Mouse (Mus musculus): ENCODE data around the gene Atp8a1. TPM values are rescaled to one million over a fixed set of nuclear protein-coding genes. Genes with fewer than 3 reads are reported as not detected.
A peak's percentile ranks its signal among the peaks of the same experiment; 100 is the strongest.

Atp8a1 gene
- total RNA-seq, 2 experiments from 2014 or later, result 244 to 267 TPM

DNA sequence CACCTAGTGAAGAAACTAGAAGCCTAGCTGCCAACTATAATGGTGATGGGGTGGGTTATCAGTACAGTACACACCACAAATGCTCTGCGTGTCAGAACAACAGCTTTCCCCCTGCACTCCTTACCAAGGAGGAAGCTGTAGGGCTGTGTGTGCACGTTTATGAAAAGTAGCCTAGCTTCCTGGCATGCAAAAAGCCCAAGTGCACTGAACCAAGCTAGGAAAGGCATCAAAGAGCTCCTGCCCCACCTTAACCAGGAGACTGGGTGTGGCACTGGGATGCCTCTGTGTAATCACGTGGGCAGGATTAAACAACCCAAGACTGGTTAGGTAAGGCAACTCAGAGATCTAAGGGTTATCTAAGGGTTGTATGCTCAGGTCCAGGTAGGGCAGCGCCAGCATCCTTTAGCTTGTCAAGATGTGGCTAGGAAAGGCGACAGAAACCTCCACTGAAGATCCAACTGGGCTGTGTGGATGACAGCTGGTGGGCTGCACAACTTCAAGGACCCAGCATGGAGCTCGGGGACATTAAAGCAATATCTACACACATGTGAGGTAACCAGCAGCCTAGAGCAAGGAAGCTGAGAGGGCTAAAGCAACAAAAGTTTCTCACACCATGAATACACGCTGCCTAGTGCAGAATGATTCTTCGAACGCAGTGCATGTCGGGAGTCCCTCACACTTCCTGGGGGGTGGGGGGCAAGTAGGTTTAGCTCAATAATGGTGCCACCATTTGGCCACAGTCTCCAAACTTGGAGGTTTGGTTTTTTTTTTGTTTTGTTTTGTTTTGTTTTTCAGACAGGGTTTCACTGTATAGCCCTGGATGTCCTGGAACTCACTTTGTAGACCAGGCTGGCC, 15.7 kb downstream of the Atp8a1 start:
- peak; percentile 72 for ATAC-seq (replicated peaks; ENCODE audit: low FRiP score, poor library complexity, severe bottlenecking)

DNA sequence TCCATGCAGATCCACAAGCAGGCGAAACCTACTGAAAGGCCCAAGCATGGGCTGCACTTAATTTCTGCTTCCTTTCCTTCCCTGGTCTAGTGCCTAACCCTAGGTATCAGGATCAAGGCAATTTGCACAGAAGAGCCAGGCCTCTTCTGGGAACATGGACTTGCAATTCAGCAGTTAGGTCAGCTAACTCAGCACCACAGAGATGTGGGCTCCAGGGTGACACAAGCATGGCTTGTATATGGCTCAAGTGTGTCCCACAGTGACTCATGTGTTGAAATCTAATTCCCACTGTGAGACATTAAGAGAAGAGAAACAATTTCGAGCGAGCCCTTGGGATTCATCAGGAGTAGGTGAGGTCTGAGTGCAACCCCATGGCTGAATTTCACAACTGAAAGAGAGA, 18.9 kb downstream of the Atp8a1 start:
- ATAC-seq (replicated peaks; ENCODE audit: low FRiP score, poor library complexity, severe bottlenecking), result no peak

DNA sequence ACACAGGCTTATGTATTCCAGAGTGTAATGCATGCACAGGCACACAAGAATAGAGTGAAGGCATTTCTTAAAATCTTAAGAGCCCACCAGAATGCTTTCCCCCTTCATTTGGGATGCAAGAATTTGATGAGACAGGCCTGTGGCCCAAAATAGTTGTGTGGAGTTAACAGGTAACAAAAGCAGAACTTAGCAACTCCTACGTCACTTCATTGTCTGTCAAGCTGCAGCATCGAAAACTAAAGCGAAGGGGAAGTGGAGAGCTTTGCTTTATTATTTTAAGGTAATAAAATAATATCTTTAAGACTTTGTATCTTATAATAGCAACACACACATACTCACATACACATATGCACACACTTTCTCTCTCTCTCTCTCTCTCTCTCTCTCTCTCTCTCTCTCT, 20.3 kb downstream of the Atp8a1 start:
- no peak for ATAC-seq (replicated peaks; ENCODE audit: low FRiP score, poor library complexity, severe bottlenecking)

DNA sequence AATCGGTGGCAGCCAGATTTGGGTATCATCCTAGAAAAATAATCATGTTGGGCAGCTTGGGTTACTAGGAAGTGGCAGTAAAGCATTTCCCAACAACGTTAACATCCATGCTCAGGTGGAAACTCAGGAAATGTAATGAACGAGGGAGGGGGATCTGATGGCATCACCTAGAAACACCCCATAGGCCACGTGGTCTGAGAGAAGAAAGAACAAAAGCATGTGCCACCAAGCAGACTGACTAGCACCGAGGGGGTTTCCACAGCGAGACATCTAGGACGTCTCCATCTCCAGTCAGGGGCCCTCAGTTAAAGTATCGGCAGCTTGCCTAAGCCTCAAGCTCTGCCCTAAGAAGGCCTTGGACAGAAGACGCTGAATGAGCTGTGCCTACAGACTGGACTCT, 21.0 kb downstream of the Atp8a1 start:
- no peak for ATAC-seq (replicated peaks; ENCODE audit: low FRiP score, poor library complexity, severe bottlenecking)

DNA sequence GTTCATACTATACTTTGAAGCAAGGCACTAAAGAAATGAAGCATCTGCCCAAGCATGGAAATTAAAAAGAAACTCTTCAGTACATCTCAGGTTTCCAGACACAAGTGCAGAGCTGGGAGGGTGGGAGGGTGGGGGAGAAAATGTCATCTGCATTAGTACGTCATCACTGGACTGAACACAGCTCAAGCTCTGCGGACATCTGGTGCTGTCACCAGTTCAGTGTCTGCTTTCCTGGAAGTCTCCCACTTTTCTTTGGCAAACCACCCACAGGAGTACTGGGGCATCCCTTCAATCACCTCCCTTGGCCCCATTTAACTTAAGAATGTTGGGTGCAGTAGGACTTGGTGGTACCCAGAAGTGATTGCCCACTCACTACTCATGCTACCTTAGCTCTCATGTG, 22.6 kb downstream of the Atp8a1 start:
- no peak for ATAC-seq (replicated peaks; ENCODE audit: low FRiP score, poor library complexity, severe bottlenecking)

DNA sequence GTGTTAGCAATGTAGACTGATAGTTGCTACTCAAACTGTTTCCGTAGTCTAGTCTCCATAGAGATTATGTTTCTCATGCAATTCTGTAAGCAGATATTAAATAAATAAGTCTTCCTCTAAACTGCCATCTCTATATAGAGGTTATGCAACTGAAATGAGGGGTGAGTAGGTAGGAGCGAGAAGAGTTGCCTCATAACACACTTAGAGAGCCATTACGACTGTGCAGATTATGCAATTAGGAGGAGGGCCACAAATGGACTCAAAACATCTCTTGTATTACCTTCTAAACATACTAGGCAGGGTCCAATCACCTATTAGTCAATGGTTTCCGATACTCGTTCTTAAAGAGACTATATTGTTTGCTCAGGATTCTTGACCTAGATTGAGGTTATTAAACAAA, 23.5 kb downstream of the Atp8a1 start:
- ATAC-seq (replicated peaks; ENCODE audit: low FRiP score, poor library complexity, severe bottlenecking), result no peak

DNA sequence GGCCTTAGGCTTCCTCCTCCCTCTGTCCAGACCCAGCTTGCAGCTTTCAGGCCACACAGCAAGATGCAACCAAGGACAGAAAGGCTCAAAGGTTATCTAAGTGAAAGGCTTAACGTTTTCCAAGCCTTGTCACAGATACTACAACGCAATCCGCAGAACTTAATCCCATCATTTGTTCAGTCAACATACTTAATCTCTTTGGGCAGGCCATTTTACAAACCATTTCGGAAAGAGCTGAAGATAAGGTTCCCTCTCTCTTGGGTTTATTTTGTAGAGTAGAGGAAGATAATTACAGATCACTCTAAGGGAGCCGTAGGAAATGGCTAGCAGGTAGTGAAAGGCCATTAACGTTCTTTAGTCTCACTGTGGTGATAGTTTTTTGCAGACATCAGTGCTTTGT, 24.6 kb downstream of the Atp8a1 start:
- peak; percentile 32; the same call in 1 of the 2 replicates for ATAC-seq (replicated peaks; ENCODE audit: low FRiP score, poor library complexity, severe bottlenecking)

DNA sequence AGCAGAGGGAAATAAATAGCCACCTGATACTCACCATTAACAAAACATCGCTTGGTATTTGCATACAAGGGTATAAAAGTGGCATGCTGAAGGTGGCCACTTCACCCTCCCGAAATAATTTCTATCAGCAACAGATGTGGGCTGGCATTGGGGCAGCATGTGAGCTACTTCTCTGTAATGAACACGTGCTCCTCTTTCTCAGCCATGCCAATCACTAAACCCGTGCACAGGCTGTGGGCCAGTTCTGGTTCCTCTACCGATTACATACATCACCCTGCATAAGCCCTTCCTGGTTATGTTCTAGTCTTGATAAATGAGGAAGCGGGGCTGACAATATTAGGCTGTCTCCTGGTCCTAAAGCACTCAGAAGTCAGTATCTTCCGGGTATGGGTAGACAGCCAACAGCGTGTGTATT, 25.2 kb downstream of the Atp8a1 start:
- ATAC-seq (replicated peaks; ENCODE audit: low FRiP score, poor library complexity, severe bottlenecking), result peak; percentile 50

DNA sequence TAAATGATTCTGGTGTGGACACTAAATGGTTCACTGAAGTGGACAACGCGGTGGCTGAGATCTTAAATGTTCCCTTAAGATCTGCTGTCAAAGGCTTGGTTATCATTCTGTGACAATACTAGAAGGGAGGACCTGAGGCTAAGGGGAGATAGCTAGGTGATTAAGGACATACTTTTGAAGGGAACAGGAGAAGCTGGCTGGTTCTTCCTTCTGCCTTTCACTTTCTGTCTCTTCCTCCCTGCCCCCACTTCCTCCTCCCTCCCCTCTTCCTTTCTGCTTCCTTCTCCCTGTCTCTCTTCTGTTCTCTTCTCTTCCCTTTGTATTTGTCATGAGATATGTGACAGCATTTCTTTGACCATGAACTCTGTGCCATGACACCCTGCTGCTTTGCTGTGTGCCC, 26.0 kb downstream of the Atp8a1 start:
- 0 out of 2 replicates have a peak, but pooled peaks have one; percentile 15 for ATAC-seq (replicated peaks; ENCODE audit: low FRiP score, poor library complexity, severe bottlenecking)

DNA sequence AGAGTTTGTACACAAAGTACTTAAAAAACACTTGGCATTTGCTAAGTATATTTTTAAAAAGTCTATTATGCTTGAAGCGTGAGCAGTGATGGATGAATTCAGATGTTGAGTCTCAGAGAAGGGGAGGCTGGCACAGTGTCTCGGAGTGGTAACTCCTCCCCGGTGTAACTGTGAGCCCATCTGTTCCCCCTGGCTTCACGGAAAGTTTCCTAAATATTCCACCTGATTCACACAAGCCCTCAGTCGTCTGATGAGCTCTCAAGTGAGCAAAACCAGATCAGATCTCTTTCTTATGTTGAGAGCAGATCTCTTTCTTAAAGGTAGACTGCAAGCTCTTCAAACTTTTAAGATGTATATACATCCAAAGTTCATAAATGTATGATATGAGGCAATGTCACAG, 27.8 kb downstream of the Atp8a1 start:
- no peak for ATAC-seq (replicated peaks; ENCODE audit: low FRiP score, poor library complexity, severe bottlenecking)

DNA sequence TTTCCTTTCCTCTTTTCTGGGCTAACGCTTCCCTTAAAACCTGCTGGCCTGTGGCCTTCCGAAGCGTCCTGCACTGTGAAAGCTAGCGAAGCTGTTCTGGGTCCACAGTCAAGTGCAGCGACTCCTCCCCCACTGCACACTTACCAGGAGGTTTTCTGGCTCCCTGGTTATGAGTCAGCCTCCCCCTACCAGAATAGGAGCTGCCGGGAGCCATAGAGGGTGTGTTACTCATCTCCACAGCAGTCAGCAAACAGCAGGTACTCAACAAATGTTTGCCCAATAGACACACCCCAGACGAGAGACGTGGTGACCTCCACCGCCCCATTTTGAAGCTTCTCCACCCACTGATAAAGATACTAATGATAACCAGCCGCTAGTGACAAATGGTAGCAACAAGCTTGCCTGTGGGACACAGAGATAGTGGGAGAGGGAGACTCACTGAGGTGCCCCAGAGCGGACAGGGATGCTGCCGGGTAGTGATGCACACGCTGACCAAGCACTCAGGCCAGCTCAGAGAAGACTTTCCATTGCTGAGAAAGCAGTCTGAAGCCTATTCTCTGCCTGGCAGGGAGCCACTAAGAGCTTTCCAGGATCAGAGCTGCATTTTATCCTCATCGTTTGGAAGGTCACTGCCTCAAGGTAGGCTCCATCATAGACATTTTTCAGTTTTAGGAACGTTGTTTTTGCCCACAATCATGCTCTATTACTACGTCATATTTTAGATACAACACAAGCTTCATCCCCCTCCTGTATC, 31.5 kb downstream of the Atp8a1 start:
- peak; percentile 81 for ATAC-seq (replicated peaks; ENCODE audit: low FRiP score, poor library complexity, severe bottlenecking)

DNA sequence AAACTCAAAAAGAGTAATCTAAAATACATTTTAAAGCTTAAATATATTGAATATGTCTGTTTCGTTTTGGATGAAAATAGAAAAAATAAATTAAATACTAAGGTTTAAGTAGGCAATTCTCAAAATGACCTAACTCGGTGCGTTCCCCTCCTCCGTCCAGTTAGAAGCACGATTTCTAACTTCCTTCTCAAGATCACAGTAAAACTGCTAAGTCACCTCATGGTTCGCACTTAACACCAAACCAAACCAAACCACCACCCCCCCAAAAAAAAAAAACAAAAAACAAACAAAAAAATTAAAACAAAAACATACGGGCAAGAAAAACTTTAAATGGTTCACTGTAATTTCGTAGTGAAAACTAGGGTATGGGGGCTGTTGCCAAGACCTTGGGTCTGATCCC, 32.2 kb downstream of the Atp8a1 start:
- peak; percentile 56 for ATAC-seq (replicated peaks; ENCODE audit: low FRiP score, poor library complexity, severe bottlenecking)

DNA sequence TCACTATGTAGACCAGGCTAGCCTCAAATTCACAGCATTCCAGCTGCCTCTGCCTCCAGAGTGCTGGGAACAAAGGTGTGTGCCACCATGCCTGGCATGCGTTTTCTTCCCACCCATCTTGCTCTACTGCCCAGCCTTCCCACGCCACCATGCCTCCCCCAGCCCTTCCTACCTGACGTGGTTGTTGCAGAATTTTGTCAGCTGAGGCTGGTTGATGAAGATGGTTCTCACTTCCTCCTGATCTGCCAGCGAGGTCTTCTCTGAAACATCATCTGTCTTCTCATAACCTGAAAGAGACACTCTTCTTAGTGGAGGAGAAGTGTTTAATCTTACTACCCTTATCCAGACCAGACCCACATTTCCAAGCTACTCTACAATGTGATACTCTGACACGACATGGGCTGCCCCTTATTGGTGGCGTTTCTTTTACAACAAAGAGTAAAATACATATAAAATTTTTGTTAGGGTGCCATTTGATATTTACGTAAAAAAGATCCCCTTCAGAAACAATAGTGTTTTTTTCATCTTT, 32.7 kb downstream of the Atp8a1 start:
- ATAC-seq (replicated peaks; ENCODE audit: low FRiP score, poor library complexity, severe bottlenecking), result 0 out of 2 replicates have a peak, but pooled peaks have one; percentile 35

DNA sequence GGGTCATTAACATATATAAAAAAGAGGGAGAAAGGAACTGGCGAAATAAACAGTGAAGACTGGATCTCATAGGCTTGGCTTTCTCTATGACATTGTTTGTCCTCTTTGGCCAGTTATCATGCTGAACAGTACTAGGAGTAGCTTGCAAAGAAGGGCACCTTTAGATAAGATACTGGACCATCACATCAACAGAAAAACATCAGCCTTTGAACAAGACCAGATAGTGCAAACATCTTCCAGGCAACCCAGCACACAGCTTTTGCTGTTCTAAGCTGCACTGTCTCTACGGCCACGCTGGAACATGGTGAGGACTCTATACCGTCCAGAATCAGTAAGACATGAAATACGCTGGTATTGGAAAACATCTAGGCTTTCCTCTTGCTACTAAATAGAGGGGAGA, 33.9 kb downstream of the Atp8a1 start:
- ATAC-seq (replicated peaks; ENCODE audit: low FRiP score, poor library complexity, severe bottlenecking), result 0 out of 2 replicates have a peak, but pooled peaks have one; percentile 10

DNA sequence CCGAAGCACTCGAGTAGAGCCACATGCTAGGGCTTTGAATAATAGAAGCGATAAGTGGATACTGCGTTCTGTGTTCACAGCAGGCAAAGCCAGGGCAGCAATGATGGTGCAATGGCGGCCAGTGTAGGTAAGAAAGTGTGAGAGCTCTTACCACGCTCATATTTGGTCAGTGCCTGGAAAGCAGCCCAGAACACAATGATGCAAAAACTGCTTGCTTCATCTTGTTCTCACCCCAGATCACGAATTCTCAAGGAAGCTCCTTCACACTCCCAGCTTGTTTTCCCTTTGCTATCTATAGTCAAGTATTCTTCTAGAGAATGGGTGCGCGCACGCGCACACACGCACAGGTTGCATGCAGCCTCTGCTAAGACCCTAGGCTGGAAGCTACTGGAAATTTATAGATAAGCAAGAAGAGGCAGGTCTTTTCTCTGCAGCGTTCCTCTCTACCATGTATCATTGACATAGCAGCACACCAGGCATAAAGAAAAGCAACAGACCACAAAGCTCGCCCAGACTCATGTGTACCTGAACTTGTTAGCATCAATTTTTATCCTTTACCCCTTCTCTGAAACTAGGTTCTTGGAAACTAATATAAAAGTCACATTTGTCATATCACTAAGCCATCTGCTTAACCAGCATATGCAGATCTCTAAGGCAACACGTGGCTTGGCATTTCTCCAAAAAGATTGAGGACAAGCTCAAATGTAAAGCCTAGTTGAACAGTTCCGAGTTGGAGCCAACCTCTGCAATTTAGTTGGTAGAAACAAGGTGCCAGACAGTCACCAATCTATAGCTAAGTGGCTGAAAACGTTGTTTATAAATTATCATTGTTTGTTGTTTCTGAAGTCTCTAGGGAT, 44.8 kb downstream of the Atp8a1 start:
- 0 out of 2 replicates have a peak, but pooled peaks have one; percentile 28 for ATAC-seq (replicated peaks; ENCODE audit: low FRiP score, poor library complexity, severe bottlenecking)

DNA sequence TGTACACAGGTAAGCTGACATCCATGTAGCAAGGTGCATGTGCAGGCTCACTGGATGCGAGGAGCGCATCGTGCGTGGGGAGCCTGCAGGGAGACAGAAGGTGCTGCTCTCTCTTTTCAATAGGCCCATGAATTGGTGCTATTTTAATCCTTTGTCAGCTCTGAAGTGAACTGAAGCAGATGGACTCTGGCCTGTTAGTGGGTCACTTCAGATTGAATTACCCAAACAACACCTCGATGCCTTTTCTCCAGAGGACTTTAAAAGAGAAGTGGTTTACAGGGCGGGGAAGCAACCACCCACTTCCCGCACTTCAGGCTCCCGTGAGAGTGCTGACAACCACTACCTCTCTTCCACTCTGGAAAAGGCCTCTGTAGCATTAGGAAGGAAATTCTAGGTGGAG, 46.4 kb downstream of the Atp8a1 start:
- ATAC-seq (replicated peaks; ENCODE audit: low FRiP score, poor library complexity, severe bottlenecking), result no peak

DNA sequence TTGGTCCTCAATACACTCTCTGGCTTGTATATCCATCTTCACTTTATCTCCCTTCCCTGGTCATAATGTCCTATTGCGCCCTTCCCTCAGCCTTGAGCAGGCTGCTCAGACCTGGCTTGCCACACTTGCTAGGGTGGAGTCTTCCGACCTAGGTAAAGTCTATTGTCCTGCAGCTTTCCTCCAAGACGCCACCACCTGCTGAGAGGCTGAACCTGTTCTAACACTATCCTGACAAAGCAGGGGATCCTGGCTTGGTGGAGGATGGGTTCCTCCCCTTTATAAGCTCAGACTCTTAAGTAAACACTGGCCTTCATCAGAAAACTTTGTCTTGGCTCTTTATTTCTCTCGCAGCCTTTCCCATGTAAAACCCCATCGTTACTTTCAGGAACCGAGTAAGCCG, 47.4 kb downstream of the Atp8a1 start:
- no peak for ATAC-seq (replicated peaks; ENCODE audit: low FRiP score, poor library complexity, severe bottlenecking)

DNA sequence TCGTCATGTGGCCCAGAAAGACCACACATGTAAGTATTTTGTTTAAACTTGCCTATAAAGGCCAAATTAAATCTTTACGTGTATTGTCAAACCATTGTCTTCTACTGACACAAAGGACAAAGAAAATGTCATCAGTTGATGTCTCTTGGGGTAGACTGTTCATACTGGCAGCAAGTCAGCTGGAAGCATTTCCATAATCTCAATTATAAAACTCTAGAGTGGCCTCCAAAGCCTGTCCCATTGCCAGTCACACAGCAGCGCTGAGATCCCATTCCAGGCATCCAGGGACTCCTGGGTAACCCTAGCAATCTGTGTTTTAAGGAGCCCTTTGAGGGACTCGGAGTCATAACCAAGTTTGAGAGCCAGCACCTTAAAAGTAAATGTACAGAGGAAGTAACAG, 48.9 kb downstream of the Atp8a1 start:
- no peak for ATAC-seq (replicated peaks; ENCODE audit: low FRiP score, poor library complexity, severe bottlenecking)

DNA sequence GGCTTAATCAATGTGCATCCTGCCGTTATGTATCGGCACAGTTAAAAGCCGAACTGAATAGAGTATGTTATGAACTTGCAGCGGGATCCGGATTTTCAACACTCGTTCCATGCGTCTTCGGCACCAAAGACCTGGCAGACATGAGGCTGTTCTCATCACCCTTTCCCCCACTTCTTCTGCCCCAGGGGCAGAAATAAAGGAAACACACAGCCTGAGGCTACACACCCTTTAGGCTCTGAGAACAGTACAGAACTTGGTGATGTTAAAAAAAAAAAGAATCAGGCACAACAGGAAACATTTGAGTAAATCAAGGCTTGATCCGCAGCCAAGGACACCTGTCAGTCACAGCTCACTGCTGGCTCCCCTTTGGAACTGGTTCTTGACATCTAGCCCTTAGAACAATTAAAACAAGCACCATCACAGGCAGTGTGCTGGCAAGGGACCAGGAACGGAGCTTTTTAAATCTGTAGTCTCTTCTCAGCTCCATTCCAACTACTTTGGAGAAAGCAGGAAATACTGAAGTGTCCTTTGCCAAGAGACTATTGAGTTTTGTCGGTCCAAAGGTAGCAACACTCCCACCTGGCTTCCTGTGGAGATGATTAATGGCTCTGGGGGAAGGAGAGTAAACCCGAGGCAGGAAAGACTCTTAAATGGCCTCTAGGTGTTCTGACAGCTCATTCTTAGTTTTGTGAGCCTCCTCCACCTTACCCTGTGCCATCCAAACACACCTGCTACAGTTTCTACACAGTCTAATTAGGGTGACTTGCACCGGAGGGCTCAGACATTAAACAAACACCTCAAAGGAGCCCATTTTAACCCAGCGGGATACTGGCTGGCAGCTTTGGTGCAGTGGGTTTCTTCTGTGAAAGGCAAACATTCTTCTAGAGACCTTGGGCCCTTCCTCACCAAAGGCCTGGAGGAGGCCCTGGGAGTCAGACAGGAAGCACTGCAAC, 50.0 kb downstream of the Atp8a1 start:
- no peak for ATAC-seq (replicated peaks; ENCODE audit: low FRiP score, poor library complexity, severe bottlenecking)
